Mouse (Mus musculus) gastrocnemius, postnatal 10 days (tissue): ENCODE measurements around the gene Gm38431. TPM values are rescaled to one million over a fixed set of nuclear protein-coding genes. Genes with fewer than 3 reads are reported as not detected.
"Not testable (repeated sequence)": the region's sequence is repeated elsewhere in the genome, so short reads cannot be mapped to it uniquely, and the experiment has no call there.

ENCODE experiments used
- DNase-seq: peaks from one replicate; pipeline ENCODE4 v3.0.0; 2021; ENCODE audit warnings: mixed read lengths
- total RNA-seq, 2 experiments: library from RNA; stranded (reverse); gene quantifications; 2 replicates each; pipeline ENCODE4 v1.2.3; 2021

The Gm38431 gene
- total RNA-seq, 2 experiments from 2014 or later = 0.61 to 1.2 TPM

DNA sequence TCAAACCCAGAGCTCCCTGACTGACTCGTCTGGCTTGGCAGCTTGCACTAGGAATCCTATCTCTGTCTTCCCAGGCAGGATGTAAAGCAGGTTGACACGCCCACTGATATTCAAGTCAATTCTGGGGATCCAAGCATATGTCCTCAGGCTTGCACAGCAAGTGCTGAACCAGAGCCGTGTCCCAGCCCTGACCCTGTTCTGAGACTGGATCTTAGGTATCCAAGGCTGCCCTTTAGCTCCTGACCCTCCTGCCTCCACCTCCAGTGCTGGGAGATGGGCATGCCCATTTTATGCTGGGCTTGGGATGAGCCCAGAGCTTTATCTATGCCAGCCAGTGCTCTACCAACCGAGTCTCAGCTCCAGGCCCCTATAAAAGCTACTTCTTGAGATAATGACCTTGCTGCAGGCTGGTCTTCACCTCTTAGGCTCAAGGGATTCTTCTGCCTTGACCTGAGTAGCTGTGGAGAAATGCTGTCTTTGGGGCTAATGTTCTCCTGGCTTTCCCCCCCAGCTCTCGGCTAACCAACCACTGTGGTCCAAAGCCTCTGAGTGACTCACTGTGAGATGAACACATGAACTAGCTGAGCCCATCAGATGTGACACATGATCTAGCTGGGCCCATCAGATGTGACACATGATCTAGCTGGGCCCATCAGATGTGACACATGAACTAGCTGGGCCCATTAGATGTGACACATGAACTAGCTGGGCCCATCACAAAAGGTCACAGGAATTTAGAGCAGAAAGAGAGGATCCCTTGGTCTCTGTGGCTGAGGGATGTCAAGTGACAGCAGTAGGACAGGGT, 14.2 kb upstream of the Gm38431 start:
- no peak for DNase-seq

DNA sequence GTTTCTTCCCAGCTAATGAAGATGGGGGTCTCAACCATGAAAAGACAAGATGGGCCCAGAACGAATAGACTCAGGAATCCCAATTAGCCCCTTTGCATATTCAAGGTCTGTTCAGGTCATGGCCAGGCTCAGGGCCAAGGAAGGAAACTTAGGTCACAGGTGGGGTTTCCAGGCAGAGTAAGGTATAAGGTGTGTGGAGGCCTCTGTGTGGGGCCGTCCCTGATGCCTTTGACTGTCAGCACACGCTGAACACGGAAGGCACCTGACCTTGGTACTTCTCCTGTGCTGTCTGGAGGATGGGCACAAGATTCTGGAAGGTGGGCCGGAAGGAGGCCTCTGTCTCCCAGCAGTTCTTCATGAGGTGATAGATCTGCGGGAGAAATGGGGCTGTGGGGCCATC, 13.0 kb upstream of the Gm38431 start:
- no peak for DNase-seq

DNA sequence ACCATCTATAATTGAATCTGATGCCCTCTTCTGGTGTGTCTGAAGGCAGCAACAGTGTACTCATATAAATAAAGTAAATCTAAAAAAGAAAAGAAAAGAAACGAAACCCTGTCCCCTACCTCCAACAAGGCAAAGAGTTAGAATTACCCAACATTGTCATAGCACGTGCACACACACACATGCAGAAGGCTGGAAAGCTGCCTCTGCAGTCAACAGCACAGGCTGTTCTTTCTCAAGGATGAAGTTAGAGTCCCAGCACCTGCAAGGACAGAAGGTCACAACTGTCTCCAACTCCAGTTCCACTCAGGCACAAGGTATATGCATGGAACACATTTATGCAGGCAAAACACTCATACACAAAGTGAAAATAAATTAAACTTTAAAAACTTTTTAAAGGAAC, 10.3 kb upstream of the Gm38431 start:
- no peak for DNase-seq

DNA sequence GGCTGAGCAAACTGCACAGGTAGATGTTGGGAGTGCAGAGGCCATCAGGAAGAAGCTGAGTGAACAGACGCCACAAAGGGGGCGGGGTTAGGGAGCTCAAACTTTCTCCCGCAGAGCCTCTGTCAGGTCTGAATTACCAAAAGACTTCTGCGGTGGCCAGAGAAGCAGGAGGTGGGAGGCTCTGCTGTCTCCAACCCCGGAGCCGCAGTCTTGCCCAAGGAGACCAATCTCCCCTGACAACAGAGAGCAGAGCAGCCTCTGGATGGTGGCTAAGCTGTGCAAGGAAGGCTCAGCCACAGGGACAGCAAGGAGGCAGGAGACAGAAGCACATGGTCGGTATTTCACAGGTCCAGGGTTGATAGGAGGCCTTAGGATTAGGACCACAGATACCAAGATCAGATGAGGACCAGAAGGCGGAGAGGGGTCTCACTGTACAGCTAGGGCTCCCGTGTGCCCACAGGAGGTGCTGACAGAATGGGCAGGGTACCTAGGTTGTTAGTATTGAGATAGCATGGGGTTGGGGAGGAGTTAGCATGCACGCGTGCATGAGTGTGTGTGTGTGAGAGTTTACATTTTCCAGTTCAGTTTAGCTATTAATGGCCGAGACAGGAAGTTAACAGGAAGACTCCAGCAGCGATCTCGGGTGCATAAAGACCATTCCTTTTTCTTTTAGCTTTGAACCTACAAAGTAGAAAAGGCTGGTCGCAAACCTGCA, 8.8 kb upstream of the Gm38431 start:
- no peak for DNase-seq

DNA sequence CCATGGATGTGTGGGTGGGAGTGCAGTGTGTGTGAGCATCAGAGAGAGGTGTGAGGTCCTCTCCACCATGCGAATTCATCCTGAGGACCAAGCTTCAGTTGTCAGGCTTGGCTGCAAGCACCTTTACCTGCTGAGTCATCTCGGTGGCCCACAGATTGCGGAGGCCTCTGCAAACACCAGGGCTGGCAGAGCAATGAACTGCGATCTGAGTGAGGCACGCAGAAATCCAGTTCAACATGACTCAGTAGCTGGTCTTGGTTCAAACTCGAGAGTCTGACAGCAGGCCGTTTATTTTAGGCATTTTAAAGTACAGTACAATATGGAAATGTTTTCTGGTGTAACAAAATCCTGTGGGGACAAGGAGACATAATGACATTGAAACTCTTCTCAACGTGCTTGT, 6.0 kb upstream of the Gm38431 start:
- DNase-seq = no peak

DNA sequence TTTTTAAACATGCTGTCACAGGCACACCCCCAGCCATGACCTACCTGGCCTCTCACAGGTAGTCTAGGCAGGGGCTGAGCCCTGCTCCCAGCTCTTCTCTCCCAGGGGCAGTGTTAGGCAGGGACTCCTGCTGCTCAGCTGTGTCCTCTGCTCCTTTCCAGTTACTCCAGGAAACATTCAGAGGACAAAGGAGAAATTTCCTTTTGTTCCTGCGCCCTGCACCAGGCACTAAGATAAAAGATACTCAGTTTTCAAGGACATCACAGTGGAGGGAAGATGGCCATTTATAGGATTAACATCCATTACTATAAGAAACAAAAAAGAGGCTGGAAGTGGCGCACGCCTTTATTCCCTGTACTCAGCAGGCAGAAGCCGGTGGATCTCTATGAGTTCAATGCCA, 4.2 kb upstream of the Gm38431 start:
- DNase-seq = no peak

DNA sequence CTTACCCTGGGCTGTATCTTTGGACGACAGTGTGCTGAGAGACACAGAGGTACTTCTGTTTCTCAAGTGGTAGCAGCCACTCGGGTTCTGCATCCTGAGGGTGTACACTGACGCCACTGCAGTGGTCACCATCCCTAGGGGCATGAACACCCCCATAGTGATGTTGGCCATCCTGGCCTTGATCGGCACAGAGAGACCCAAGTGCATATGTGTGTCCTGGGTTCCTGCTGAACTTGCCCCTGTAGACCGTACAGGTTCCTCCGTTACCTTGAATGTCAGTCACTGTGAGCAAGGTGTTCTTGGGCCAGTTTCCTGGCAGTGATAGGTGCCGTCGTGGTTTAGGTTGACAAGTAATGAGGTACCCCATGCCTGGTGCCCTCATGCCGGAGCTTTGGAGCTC, 1.6 kb upstream of the Gm38431 start:
- no peak for DNase-seq

DNA sequence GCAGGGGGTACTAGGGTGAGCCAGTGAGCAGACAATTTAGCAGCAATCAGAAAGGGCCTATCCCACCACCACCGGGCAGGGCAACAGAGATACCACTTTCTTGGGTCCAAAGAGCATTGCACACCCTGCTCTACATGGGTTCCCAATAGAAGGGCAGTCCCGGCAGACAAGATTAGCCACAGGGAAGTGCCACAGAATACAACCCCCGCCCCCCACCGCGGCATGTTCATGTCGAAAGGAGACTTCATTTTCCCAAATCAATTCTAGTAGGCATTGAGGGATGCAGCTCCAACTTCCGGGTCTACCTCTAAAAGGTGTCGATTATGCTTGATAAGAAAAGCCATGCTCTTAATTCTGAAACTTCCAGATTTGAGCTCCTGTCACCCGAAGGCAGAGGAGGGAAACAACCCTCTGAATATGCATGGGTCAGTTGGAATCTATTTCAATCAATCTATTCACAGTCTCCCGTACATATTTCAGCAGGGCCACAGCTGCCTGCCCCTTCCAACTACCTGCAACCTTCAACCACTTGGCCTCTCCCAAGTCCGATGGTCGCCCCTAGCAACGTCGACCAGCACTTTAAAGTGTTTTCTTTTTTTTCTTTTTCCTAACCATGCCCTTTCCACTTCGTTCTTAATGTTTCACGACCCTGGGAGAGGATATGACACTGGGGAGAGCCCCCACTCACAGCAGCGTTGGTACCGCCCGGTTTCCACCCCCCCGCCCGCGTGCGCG, 658 bp downstream of the Gm38431 start:
- no peak for DNase-seq

DNA sequence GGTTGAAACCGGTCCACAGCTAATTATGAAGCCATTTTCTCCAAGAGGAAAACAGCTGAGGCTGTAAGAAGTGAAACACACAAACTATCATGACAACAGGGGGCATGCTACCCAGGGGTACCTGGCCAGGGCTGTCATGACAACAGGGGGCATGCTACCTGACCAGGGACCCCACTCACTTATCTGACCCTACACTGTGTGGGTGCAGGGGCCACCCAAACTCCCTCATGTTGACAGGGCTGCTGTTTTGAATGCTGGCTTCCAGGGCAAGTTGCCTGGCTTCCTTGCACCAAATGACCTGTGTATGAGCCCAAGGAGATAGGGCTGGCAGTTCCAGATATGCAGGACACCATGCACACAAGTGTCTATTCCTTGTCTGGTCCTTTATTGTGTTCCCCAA, 1.3 kb downstream of the Gm38431 start:
- no peak for DNase-seq

DNA sequence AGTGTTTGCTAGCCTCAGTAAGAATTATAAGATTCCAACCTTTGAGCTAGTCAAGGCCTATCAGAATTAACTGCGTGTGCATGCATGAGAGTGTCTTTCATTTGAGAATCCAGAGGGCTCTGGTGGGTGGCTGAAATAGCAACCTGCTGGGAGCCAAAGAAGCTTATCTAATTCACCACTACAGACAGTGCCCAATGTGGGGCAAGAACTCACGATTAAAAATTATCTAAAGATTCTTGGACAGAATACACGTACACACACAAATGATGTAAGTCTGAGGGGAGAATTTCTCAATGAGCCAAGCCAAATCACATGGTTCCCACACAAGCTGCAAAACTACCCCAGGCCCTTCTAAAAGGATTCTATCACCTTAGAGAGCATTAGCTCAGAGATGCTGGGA, 8.5 kb downstream of the Gm38431 start:
- no peak for DNase-seq

DNA sequence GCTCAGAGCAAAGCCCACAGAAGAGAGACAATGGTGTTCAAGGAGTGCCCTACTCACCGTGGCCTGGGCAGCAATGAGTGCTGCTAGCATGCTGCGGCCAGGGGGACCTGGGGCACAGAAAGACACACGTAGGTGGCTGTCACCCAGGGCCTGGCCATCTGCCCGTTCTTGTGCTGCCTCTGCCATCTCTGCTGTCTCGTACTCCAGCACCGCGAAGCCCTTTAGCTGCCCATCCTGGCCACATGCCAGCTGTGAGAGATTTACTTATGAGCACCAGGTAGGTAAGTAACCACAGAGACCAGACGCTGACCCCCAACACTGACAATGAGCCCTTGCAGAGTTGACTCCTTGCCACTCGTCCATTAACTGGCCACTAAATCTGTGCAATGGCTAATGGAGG, 10.7 kb downstream of the Gm38431 start:
- DNase-seq = peak; percentile 23

DNA sequence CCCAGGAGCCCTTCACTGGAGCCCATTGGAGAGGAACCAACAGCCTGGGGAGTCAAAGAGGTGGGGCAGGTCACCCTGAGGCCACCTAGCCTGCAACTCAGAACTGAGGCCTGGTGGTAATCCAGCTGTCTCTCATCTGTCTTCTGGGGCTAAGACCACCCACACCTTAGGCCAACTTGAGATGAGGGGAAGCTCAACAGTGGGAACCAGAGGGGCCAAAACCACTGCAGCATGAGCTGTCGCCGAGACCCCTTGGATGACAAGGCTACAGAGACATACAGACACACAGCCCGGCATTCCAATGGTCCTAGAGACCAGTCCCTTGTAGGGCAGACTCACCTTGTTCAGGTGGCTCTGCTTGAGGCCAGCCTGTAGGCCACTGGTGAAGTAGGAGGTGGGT, 16.2 kb downstream of the Gm38431 start:
- no peak for DNase-seq

DNA sequence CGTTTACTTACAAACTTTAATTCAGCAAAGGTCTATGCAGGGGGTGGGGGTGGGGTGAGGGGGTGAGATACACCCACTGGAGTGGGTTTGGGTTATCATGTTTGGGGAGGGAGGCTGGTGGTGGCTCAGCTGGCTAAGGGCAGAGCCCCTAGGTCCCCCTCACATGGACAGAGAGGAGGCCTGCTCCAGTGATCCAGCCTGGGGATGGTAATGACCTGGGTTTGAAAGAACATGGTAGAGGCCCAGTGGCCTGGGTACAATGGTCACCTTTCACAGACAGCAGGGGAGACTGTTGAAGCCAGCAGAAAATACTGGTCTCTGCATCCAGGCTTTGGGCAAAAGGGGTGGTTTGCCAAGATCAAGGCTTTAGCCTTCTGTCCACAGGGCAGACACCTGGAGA, 17.6 kb downstream of the Gm38431 start:
- DNase-seq = no peak

DNA sequence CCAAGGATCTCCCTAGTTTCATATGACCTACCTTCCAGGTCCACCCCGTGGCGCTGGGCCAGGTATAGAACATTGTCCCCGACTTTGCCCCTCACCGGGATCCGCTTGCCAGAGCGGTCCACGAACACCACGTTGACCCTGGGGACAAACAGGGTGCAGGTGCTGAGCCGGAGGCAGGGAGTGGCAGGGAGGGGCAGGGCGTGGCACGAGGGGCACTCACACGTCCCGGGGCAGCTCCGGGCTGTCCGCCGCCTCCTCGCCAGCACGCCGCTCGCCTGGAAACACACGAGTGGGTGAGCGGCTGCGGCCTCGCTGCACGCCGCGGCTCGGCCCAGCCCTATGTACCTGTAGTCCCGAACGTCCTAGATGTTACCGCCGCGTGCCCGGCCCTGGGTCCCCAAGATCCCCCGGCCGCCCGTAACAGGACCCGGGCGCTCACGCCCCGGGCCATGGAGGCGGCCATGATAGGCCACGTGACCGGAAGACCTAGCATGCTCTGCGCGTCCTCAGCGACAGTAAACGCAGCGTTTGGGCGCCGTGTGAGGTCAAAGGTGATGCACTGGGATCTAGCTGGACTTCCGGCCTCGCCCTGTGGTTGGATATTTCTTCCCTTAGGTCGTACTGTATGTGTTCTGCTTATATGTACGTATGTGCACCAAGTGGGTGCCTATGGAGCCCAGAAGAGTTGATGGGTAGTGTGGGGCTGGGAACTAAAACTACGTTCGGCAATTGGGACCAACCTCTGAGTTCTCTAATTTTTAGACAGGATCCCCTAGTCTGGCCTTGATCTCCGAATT, 18.6 kb downstream of the Gm38431 start, which contains the start of the genes Gm49373 and Fdx1l:
TSS of gene Gm49373 (minus strand) at position 53 of the 797 bp plus-strand sequence.
TSS of gene Fdx1l (minus strand) at position 571 of the 797 bp plus-strand sequence.
- peak; percentile 85 for DNase-seq

DNA sequence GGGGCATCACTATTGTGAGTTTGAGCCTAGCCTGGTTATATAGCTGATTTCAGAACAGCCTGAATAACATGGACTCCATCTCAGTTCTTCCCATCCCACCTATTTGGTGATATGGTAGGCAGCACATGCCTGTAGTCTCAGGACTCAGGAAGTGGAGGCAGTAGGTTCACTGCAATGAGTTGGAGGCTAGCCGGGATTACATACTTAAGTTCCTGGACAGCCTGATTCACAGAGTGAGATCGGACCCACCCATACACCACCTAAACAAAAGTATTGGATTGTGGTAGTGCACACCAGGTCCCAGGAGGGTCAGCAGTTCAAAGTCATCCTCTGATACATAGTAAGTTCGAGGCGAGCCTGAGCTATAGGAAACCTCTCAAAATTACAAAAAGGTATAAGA, 19.2 kb downstream of the Gm38431 start:
- no peak for DNase-seq

DNA sequence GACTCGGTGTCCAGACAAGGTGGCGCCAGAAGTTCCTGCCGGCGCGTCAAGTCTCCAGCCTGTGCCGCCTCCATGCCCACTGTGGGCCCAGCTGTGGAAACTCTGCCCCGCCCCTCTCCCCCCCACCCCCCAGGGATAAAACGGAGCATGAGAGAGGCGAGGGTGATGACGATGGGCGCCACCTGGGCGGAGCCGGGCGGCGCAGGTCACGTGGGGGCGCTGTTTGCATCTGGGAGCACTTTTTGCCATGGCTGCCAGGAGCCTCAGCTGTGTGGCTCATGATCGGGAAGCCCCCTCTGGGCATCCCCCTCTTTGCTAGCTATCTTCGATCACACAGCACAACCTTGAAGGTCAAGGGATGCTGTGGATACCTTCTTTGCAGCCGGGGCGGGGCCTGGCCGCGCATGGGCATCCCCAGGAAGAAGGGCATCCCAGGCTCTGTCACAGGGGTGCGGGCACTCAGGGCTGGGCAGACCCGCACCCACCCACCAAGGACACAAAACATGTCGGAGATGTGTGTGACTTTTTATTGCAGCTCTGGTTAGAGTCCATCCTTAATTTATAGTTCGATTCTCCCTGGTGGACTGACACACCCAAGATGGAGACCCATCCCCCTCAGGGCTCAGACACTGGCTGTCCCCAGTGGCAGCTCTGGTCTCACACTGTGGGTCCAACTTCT, 24.7 kb downstream of the Gm38431 start, which contains the start of gene Zglp1:
TSS of gene Zglp1 (minus strand) at position 88 of the 679 bp plus-strand sequence.
- DNase-seq = no peak

DNA sequence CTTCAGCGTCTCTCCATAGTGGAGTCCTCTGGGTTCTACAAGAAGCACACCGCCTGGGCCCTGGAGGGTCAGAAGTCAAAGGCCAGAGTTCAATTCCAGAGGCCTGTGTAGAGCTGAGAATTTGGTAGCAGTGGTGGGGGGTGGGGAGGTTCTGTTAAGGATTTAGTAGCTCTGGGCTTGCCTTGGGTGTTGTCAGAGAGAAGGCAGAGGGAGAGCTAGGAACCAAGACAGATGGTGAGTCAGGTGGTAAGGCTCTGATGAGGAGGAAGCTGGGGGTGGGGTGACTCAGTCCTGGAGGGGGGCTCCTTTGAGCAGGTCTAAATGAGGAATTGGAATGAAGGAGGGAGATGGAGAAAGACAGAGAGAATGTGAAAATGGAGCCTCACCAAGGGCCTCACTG, 28.9 kb downstream of the Gm38431 start:
- no peak for DNase-seq

DNA sequence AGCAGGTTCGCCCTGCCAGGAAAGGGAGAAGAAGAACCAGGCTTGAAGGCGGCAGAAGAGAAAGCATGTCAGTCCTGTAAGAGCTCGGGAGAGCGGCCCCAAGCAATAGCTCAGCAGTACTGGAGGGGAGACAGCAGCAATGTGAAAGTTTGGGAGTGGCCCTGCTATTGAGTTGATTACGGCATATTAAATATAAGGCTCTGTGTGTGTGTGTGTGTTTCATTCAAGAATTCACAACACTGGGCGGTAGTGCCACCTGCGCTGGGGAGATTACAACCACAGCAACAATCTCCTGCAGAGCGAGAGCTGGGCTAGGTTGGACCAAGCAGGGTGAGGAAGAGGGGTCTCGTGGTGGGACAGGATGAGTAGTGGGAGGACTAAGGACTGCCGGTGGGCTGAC, 40.2 kb downstream of the Gm38431 start:
- no peak for DNase-seq

DNA sequence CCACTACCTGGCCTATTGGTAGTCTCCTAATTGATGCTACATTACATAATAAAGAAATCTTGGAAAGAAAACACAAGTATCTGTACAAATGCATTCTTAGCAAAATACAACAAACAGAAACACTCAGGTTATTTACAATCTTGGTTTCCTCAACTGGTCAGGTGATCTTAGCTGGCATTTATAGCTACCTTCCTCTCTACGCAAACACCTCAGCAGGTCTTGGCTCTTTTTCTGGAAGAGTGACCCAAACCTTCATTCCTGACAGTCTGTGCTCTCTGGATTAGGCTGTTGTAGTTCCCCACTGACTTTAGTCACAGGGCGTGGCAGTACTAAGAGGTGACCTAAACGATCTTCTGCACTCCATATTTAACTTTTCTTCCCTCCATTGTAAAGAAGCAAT, 46.6 kb downstream of the Gm38431 start:
- no peak for DNase-seq

DNA sequence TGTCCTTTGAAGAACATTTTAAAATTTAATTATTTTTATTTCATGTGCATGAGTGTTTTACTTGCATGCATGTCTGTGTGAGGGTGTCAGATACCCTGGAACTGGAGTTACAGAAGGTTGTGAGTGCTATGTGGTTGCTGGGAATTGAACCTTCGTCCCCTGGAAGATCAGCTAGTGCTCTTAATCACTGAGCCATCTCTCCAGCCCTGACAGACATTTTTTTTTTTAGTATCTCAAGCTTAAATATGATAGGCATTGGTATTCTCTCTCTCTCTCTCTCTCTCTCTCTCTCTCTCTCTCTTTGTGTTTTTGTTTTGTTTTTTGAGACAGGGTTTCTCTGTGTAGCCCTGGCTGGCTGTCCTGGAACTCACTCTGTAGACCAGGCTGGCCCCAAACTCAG, 47.0 kb downstream of the Gm38431 start:
- not testable (repeated sequence) for DNase-seq

DNA sequence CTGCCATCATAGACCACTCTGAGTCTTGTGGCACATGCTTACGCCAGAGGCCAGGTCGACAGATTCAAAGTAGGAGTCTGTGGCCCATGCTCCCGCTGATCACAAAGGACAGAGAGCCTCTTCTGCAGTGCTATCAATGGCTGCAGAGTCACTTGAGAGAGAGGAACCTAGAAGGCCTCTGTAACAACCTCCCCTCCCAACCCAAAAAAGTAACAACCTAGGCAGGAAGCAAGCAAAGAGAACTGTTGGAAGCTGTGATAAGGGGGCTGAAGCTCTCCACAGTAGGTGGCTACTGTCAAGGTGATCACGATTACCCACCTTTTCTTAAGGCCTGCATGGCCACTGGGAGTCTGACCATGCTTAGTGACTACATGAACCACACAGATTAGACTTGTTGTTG, 48.2 kb downstream of the Gm38431 start:
- no peak for DNase-seq

DNA sequence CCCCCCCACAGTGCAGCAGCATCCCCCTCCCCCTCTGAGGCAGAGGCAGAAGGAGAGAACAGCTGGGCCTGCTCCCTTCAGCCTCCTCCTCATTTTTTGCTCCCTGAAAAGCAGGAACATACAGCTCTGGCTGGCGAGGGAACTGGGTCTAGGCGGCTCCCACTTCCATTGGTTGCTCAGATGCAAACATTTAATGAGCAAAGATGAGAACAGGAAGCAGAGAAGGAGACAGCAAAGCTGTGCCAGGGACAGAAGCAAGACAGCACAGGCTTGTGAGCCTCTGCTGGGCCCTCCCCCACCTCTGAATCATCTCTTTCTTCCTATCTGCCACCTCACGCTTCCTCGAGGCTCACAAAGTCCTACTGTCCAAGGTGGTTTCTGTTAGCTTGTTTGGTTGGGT, 50.5 kb downstream of the Gm38431 start:
- DNase-seq = no peak
